Mouse (Mus musculus) layer of hippocampus, postnatal 25 days (tissue): ENCODE measurements around the gene Gng2. TPM values are rescaled to one million over a fixed set of nuclear protein-coding genes. Genes with fewer than 3 reads are reported as not detected.
A peak's percentile ranks its signal among the peaks of the same experiment; 100 is the strongest.
"Not testable (repeated sequence)": the region's sequence is repeated elsewhere in the genome, so short reads cannot be mapped to it uniquely, and the experiment has no call there.

ENCODE experiments used
- DNase-seq, 2 experiments: peaks; one replicate each; pipeline ENCODE4 v3.0.0; 2022; ENCODE audit warnings: mixed read lengths in 2 of 2, low spot score in 1 of 2; ENCODE audit errors: extremely low spot score in 1 of 2
- total RNA-seq, 2 experiments: library from RNA; stranded (reverse); gene quantifications; 2 replicates each; pipeline ENCODE4 v1.2.3; 2021

Gene Gng2
- total RNA-seq, 2 experiments from 2014 or later = 311 to 324 TPM

DNA sequence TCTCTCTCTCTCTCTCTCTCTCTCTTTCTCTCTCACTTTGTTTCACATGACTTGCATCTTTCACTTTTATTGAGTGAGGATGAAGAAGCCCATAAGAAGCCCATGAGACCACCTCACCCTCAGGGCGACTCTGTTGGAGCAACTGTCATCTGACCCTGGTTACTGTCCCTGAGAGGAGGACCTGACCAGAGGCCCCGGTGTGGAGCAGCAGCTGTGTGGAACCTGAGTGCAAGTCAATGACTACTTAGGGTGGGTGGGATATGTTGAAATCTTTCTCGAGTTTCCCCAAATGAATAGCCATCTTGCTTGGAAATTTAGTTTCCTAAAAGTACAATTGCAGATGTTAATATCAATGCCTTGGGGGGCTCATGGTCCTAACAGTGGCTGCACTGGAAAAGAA lies 34.7 kb downstream of the Gng2 start:
- no peak for DNase-seq

- DNase-seq = no peak
Measured at GRCm38 (mm10) chr14:19942329-19942728, 35.1 kb downstream of the Gng2 start.

- no peak for DNase-seq
Measured at GRCm38 (mm10) chr14:19940066-19940465, 37.4 kb downstream of the Gng2 start.

GRCm38 (mm10) chr14:19938545-19938944 lies 38.9 kb downstream of the Gng2 start:
- no peak for DNase-seq

GRCm38 (mm10) chr14:19935084-19935483 lies 42.3 kb downstream of the Gng2 start:
- DNase-seq = no peak

DNA sequence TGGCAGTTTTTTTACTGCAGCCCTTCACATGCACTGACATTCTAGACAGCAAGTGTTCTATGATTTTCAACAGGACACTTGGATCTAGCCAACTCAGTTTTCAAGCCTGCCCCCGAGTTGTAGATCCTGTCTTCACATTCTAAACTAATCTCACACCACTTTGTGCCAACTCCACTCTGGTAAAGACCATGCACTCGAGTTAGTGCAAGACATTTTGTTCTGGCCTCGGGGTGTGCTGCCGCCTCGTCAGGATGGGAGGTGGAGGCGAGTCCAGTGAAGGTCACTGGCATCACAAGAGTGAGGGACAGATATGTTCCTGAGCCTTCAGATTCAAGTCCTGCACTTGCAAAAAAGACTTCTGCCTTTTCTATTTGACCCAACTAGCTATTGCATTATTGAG lies 44.1 kb downstream of the Gng2 start:
- DNase-seq = no peak

- DNase-seq = no peak
Measured at GRCm38 (mm10) chr14:19927879-19928278, 49.5 kb downstream of the Gng2 start.

- no peak for DNase-seq
Measured at GRCm38 (mm10) chr14:19927156-19927555, 50.3 kb downstream of the Gng2 start.

DNA sequence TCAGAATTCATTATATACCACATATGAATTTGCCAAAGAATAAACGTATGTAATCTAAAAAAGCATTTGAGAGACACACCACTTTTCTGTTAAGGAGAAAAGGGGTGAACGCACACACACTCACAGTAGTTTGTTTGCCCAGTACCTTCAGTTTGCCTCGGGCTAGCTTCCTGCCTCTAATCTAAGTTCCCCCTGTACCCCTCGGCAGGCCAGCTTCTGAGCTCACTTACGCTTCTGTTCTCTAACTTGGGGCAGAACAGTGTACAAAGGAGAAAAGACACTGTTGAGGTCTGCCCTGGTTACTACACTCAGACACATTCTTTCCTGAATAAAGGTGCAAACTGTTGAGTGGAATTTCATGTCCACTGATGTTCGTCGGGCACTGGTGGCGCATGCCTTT lies 51.1 kb downstream of the Gng2 start:
- no peak for DNase-seq

DNA sequence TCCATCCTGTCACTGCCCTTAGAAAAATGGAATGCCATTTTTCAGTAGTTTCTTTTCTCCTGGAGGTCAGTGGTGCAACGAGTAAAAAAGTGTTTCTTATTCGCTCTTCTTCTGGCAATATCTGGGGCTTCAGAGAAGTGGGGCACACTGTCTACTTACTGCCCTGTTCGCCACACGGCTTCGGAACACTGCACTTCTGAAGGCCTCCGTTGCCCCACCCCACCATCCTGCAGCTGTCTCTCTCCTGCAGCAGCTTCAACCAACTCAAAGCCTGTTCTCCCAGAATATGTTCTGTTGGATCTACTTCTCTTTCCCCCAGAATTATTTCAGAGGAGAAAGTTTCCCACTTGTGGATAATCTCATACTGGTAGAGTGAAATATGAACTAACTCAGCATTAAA lies 52.3 kb downstream of the Gng2 start:
- DNase-seq = no peak

DNA sequence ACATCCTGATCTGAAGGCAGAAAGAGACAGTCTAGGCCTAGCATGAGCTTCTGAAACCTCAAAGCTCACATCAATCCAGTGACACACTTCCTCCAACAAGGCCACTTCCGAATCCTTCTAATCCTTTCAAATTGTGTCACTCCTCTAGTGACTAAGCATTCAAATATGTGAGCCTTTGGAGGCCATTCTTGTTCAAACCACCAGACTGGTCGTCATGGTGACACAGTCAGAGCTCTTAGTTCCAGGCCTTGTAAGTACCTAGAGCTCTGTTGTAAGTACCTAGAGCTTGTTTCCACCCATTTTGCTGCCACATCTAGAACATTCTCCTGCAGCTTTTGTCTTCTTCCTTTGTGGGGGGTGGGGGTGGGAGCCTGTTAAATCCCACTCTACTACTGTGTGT lies 53.3 kb downstream of the Gng2 start:
- DNase-seq = no peak

DNA sequence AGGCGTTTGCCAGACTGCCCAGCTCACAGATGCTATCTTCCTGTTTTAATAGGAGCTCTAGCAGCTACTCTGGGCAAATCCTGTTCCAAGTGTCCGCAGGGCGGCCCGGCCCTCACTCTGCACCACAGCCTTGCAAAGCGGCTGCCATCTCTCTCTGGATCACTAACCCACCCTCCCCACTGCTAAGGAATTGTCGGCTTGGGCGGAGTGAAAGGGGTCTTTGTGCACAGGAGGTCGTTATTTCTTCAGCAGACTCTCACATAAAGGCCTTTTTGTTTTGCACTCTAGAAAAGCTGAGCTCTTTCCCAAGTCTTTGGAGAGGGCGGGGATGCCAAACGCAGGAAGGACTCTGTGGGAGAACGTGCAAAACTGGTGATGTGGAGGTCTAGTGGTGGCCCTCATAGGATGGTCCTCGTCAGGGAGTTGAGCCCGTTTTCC lies 57.2 kb downstream of the Gng2 start:
- DNase-seq = no peak

DNA sequence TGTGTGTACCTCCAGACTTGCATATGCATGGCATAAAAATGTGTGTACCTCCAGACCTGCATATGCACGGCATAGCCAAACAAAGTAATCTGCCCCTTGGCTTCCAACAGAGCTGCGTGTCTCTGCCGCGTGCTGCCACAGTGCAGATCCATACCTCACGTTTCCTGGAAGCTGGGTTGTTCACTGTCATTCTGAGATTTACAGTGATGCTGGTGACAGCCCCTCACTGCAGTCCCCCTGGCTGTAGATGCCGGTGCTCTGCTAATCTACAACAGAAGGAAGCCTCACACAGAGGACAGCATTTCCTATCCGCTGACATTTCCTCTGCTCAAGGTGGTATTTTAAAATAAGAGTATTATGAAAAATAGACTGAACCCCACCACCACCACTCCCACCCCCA lies 57.6 kb downstream of the Gng2 start:
- DNase-seq = no peak

GRCm38 (mm10) chr14:19917534-19917933 lies 59.9 kb downstream of the Gng2 start:
- no peak for DNase-seq

DNA sequence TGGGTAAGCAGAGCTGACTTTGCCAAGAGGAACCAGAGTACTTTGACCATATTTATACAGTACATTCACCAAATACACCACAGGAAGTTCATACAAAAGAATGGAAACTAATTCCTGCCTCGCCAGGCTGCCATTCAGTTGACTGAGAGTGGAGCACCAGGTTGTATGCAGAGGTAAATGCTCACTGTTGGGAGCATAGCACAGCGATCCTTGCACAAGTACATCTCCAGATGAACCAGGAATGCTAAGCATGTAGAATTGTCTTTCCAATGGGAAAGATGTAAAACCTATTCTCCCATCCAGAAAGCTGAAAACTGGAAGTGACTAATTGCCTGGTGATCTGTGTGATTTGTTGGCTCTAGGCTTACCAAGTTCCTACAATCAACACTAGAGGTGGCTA lies 61.1 kb downstream of the Gng2 start:
- DNase-seq = no peak

- no peak for DNase-seq
Measured at GRCm38 (mm10) chr14:19912891-19913290, 64.5 kb downstream of the Gng2 start.

DNA sequence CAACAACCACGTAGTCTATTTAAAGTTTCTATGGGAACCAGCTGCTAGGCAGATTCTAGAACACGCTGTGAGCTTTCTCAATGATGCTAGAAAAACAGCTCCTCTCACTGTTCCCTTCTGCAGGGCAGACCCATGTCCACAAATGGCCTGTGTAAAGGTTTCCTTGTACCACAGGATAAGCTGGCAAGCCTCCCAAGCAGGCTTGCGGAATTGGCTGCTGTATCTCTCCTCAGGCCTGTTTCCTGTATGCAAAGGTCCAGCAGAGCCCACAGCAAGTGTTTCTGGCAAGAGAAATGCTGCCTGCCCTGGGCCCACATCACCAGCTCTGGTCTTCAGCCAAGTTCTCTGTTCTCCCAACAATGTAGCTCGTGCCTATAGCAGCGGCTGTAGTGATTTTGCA lies 71.8 kb downstream of the Gng2 start:
- peak; percentile 37 to 48 for DNase-seq

GRCm38 (mm10) chr14:19904821-19905220 lies 72.6 kb downstream of the Gng2 start:
- DNase-seq = no peak

GRCm38 (mm10) chr14:19904031-19904430 lies 73.4 kb downstream of the Gng2 start:
- no peak for DNase-seq

DNA sequence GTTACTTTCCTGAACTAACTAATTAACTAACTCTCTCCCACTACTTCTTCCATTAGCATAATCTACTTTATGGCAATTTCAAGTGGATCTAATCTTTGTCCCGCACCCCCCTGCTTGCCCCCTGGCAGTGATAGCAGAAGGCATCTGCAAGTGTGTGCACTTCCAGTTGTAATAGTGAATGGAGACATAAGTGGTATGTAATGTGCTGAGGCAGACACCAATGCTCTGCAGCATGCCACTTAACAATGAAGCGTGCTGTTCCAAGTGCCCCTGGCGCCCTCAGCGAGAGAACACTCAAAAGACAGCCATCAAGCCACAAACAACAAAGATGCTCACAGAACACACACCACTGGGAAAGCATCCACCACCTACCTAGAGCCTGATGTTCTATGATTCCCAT lies 76.9 kb downstream of the Gng2 start:
- DNase-seq = no peak

DNA sequence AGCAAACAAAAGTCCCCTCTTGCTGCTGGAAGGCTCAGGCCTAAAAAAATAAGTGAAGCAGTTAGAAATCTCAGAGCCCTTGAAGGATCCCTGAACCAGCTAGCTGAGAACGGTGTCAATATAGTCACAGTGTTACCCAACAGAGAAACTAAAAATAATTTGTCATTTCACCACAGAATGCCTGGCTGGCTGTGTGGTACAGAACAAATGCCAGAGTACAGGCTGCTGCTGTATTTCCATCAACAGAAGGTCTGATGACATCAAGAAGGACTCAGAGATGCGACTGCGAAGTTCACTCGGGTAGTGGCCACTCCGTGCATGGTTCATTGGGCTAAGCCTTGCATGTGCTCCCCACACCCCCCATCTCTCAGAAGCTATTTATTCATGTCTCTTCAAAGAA lies 89.9 kb downstream of the Gng2 start:
- DNase-seq = no peak

- not testable (repeated sequence) for DNase-seq
Measured at GRCm38 (mm10) chr14:19884431-19884830, 93.0 kb downstream of the Gng2 start.

GRCm38 (mm10) chr14:19874201-19874807 lies 103.1 kb downstream of the Gng2 start:
- DNase-seq = no peak
